Mouse (Mus musculus) gastrocnemius, postnatal 25 days (tissue): ENCODE data around the gene Dapp1. TPM values are rescaled to one million over a fixed set of nuclear protein-coding genes. Genes with fewer than 3 reads are reported as not detected.
A peak's percentile ranks its signal among the peaks of the same experiment; 100 is the strongest.
"Not testable (repeated sequence)": the region's sequence is repeated elsewhere in the genome, so short reads cannot be mapped to it uniquely, and the experiment has no call there.

Source experiments
- DNase-seq: peaks from one replicate; pipeline ENCODE4 v3.0.0; 2022
- total RNA-seq, 2 experiments: library from RNA; stranded (reverse); gene quantifications; 1 replicate in 1 of 2; 2 replicates in 1 of 2; pipeline ENCODE4 v1.2.3; 2021

Gene Dapp1
- total RNA-seq, 2 experiments from 2014 or later: 0.84 to 1.3 TPM

GRCm38 (mm10) chr3:137954256-137954916 lies 27.0 kb downstream of the Dapp1 start:
- no peak for DNase-seq

GRCm38 (mm10) chr3:137952914-137953880 lies 28.1 kb downstream of the Dapp1 start:
- no peak for DNase-seq

GRCm38 (mm10) chr3:137952225-137952913 lies 29.0 kb downstream of the Dapp1 start:
- peak; percentile 35 for DNase-seq

GRCm38 (mm10) chr3:137951819-137952218 lies 29.5 kb downstream of the Dapp1 start:
- DNase-seq: no peak

- not testable (repeated sequence) for DNase-seq
These were observed 30.0 kb downstream of the Dapp1 start for GRCm38 (mm10) chr3:137951302-137951701.

GRCm38 (mm10) chr3:137950191-137950885 lies 31.0 kb downstream of the Dapp1 start:
- no peak for DNase-seq

GRCm38 (mm10) chr3:137947525-137947924 lies 33.8 kb downstream of the Dapp1 start:
- no peak for DNase-seq

- DNase-seq: no peak
These were observed 34.5 kb downstream of the Dapp1 start for GRCm38 (mm10) chr3:137946827-137947226.

GRCm38 (mm10) chr3:137943737-137944154 lies 37.6 kb downstream of the Dapp1 start:
- DNase-seq: no peak

- no peak for DNase-seq
These were observed 39.2 kb downstream of the Dapp1 start for GRCm38 (mm10) chr3:137942098-137942622.

- no peak for DNase-seq
These were observed 39.8 kb downstream of the Dapp1 start for GRCm38 (mm10) chr3:137941555-137941954.

- DNase-seq: no peak
These were observed 40.6 kb downstream of the Dapp1 start for GRCm38 (mm10) chr3:137940757-137941156.

- peak; percentile 23 for DNase-seq
These were observed 42.7 kb downstream of the Dapp1 start for GRCm38 (mm10) chr3:137938608-137939007.

GRCm38 (mm10) chr3:137936541-137936940 lies 44.8 kb downstream of the Dapp1 start:
- no peak for DNase-seq

- no peak for DNase-seq
These were observed 45.5 kb downstream of the Dapp1 start for GRCm38 (mm10) chr3:137935570-137936525.

- DNase-seq: no peak
These were observed 47.4 kb downstream of the Dapp1 start for GRCm38 (mm10) chr3:137933986-137934385.

- no peak for DNase-seq
These were observed 48.6 kb downstream of the Dapp1 start for GRCm38 (mm10) chr3:137932748-137933147.

GRCm38 (mm10) chr3:137929940-137930339 lies 51.4 kb downstream of the Dapp1 start:
- DNase-seq: no peak

GRCm38 (mm10) chr3:137927010-137927409 lies 54.3 kb downstream of the Dapp1 start:
- DNase-seq: no peak

GRCm38 (mm10) chr3:137920594-137920993 lies 60.8 kb downstream of the Dapp1 start:
- no peak for DNase-seq
